Mouse (Mus musculus) testis, adult 2 months (tissue): ENCODE measurements around the gene Cep131.

ENCODE experiments used
- CTCF ChIP-seq: fragments of 200-500 bp; IDR thresholded peaks from 2 replicates; pipeline ENCODE4 v1.5.1; 2012; ENCODE audit warnings: low read depth, mild to moderate bottlenecking, inconsistent platforms, low read length, moderate library complexity; ENCODE audit not compliant: control insufficient read depth, insufficient read depth, insufficient replicate concordance
- POLR2A ChIP-seq: fragments of 200-500 bp; IDR thresholded peaks from 2 replicates; pipeline ENCODE4 v1.6.1; 2012; ENCODE audit warnings: low read depth, mild to moderate bottlenecking, inconsistent platforms, low read length, moderate library complexity; ENCODE audit not compliant: control insufficient read depth

- TF ChIP-seq CTCF (no peak), POLR2A (no peak)
Observed at GRCm38 (mm10) chr11:120055953-120056732, 30.5 kb downstream of the Cep131 start.
